Mouse (Mus musculus) C2C12 (cell line): ENCODE results near the gene Mrnip.

ENCODE experiments used
- CEBPB ChIP-seq: IDR thresholded peaks from one replicate; pipeline ENCODE4 v1.6.1; 2011; ENCODE audit warnings: low read depth, mild to moderate bottlenecking, control low read depth, moderate library complexity
- CTCF ChIP-seq: IDR thresholded peaks from one replicate; pipeline ENCODE4 v1.5.1; 2011; ENCODE audit not compliant: control insufficient read depth, insufficient read depth, insufficient read length
- MAX ChIP-seq: IDR thresholded peaks from one replicate; pipeline ENCODE4 v1.6.1; 2011; ENCODE audit warnings: mild to moderate bottlenecking, control low read depth
- MYOD1 ChIP-seq: IDR thresholded peaks from one replicate; pipeline ENCODE4 v1.6.1; 2011; ENCODE audit warnings: low read depth; ENCODE audit not compliant: control insufficient read depth, insufficient read length
- MYOG ChIP-seq: IDR thresholded peaks from one replicate; pipeline ENCODE4 v1.6.1; 2011; ENCODE audit not compliant: control insufficient read depth, insufficient read length; ENCODE audit errors: extremely low read depth

DNA sequence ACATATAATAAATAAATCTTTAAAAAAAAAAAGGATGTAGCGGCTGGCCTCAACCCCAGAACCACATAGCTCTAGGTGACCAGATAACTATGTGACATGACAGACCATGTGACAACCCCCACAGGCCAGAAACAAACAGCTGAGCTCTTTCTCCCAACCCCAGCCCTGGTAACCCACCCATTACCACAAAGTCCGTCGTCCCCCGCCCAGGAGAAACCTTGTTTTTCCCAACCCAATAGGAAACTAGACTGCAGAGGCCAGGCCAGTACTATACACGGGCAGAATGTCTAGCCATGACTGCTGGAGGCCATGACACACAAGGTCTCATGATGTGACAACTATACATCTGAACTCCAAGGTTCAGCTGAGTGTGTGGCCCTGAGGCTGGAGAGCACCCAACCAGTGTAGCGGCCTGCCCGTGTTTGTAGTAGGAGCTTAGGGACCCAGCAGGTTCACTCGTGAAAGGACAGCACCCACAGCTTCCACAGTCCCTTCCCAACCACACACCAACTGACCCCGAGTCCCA, 29.1 kb downstream of the Mrnip start:
- no peak for TF ChIP-seq MAX
- no peak for TF ChIP-seq CTCF
- no peak for TF ChIP-seq MYOG
- no peak for TF ChIP-seq CEBPB
- no peak for TF ChIP-seq MYOD1
